Mouse (Mus musculus): ENCODE measurements around the gene Zfp92.
"Not testable (repeated sequence)": the region's sequence is repeated elsewhere in the genome, so short reads cannot be mapped to it uniquely, and the experiment has no call there.

Gene Zfp92

GRCm38 (mm10) chrX:73410880-73411517 lies at the start of gene Zfp92:
Gene Zfp92, plus strand, starts transcription at chrX:73411096.
- no peak for DNase-seq (ENCODE audit: low spot score)

GRCm38 (mm10) chrX:73363291-73363690 lies 47.6 kb upstream of the Zfp92 start:
- no peak for DNase-seq (ENCODE audit: low spot score)

- DNase-seq (ENCODE audit: low spot score) = no peak
Observed at GRCm38 (mm10) chrX:73384419-73384818, 26.5 kb upstream of the Zfp92 start.

- DNase-seq (ENCODE audit: low spot score) = no peak
Observed at GRCm38 (mm10) chrX:73384924-73385323, 26.0 kb upstream of the Zfp92 start.

- DNase-seq (ENCODE audit: low spot score) = no peak
Observed at GRCm38 (mm10) chrX:73391481-73391880, 19.4 kb upstream of the Zfp92 start.

- no peak for DNase-seq (ENCODE audit: low spot score)
Observed at GRCm38 (mm10) chrX:73396446-73396845, 14.4 kb upstream of the Zfp92 start.

GRCm38 (mm10) chrX:73398636-73399035 lies 12.3 kb upstream of the Zfp92 start, which contains the start of gene Gm18336:
Gene Gm18336, minus strand, starts transcription at chrX:73398736.
- DNase-seq (ENCODE audit: low spot score) = not testable (repeated sequence)

- DNase-seq (ENCODE audit: low spot score) = no peak
Observed at GRCm38 (mm10) chrX:73400951-73401350, 9.9 kb upstream of the Zfp92 start.

- DNase-seq (ENCODE audit: low spot score) = no peak
Observed at GRCm38 (mm10) chrX:73401616-73402015, 9.3 kb upstream of the Zfp92 start.

- DNase-seq (ENCODE audit: low spot score) = no peak
Observed at GRCm38 (mm10) chrX:73412767-73413166, 1.9 kb downstream of the Zfp92 start.

GRCm38 (mm10) chrX:73430036-73430435 lies 19.1 kb downstream of the Zfp92 start:
- DNase-seq (ENCODE audit: low spot score) = no peak

- no peak for DNase-seq (ENCODE audit: low spot score)
Observed at GRCm38 (mm10) chrX:73432850-73433249, 22.0 kb downstream of the Zfp92 start.

GRCm38 (mm10) chrX:73435252-73435651 lies 24.4 kb downstream of the Zfp92 start, which contains the start of gene Trex2:
Gene Trex2, minus strand, starts transcription at chrX:73435344.
- DNase-seq (ENCODE audit: low spot score) = no peak

GRCm38 (mm10) chrX:73441428-73441827 lies 30.5 kb downstream of the Zfp92 start:
- DNase-seq (ENCODE audit: low spot score) = no peak

- DNase-seq (ENCODE audit: low spot score) = peak; percentile 50
Observed at GRCm38 (mm10) chrX:73451949-73452348, 41.1 kb downstream of the Zfp92 start.

GRCm38 (mm10) chrX:73458877-73459392 lies 48.0 kb downstream of the Zfp92 start, which contains the start of gene Haus7:
Gene Haus7, minus strand, starts transcription at chrX:73459044.
- DNase-seq (ENCODE audit: low spot score) = peak; percentile 88

GRCm38 (mm10) chrX:73460792-73461191 lies 49.9 kb downstream of the Zfp92 start:
- DNase-seq (ENCODE audit: low spot score) = no peak

- peak; percentile 38 for DNase-seq (ENCODE audit: low spot score)
Observed at GRCm38 (mm10) chrX:73465483-73466186, 54.7 kb downstream of the Zfp92 start.

GRCm38 (mm10) chrX:73467446-73468241 lies 56.7 kb downstream of the Zfp92 start:
- no peak for DNase-seq (ENCODE audit: low spot score)

GRCm38 (mm10) chrX:73468330-73468729 lies 57.4 kb downstream of the Zfp92 start:
- DNase-seq (ENCODE audit: low spot score) = no peak

- no peak for DNase-seq (ENCODE audit: low spot score)
Observed at GRCm38 (mm10) chrX:73468752-73469151, 57.9 kb downstream of the Zfp92 start.

GRCm38 (mm10) chrX:73471764-73472163 lies 60.9 kb downstream of the Zfp92 start:
- DNase-seq (ENCODE audit: low spot score) = no peak
